Mouse (Mus musculus) spleen, adult 2 months (tissue): ENCODE measurements around the gene Pde2a. TPM values are rescaled to one million over a fixed set of nuclear protein-coding genes. Genes with fewer than 3 reads are reported as not detected.

Experiments
- DNase-seq, 2 experiments: peaks; one replicate each; pipeline versions ENCODE4 v3.0.0 to v3.0.0-alpha.2; 2012 to 2021; ENCODE audit warnings: low spot score in 2 of 2, low read depth in 1 of 2
- H3K27ac ChIP-seq: fragments of 200-500 bp; 2 replicates; pipeline ENCODE4 v1.5.1; 2012; ENCODE audit warnings: low read length, inconsistent platforms; ENCODE audit not compliant: insufficient read depth
- H3K27me3 ChIP-seq: fragments of 200-500 bp; 2 replicates; pipeline ENCODE4 v1.6.1; 2012; ENCODE audit warnings: mild to moderate bottlenecking, moderate library complexity, low read length, inconsistent platforms; ENCODE audit not compliant: control insufficient read depth, insufficient read depth
- H3K36me3 ChIP-seq: fragments of 200-500 bp; 2 replicates; pipeline ENCODE4 v1.6.1; 2012; ENCODE audit warnings: mild to moderate bottlenecking, low read length, inconsistent platforms; ENCODE audit not compliant: control insufficient read depth, insufficient read depth
- H3K4me1 ChIP-seq: fragments of 200-500 bp; 2 replicates; pipeline ENCODE4 v1.6.1; 2011; ENCODE audit warnings: inconsistent platforms; ENCODE audit not compliant: control insufficient read depth, insufficient read depth, insufficient read length
- H3K4me3 ChIP-seq: fragments of 200-500 bp; 2 replicates; pipeline ENCODE4 v1.5.1; 2011; ENCODE audit warnings: mild to moderate bottlenecking, inconsistent platforms; ENCODE audit not compliant: insufficient read depth, insufficient read length; ENCODE audit errors: extremely low read depth
- CTCF ChIP-seq: fragments of 200-500 bp; IDR thresholded peaks from 2 replicates; pipeline ENCODE4 v1.5.1; 2011; ENCODE audit warnings: mild to moderate bottlenecking, inconsistent platforms; ENCODE audit not compliant: insufficient read depth, insufficient read length, insufficient replicate concordance; ENCODE audit errors: extremely low read depth
- POLR2A ChIP-seq: fragments of 200-500 bp; IDR thresholded peaks from 2 replicates; pipeline ENCODE4 v1.6.1; 2011; ENCODE audit warnings: low read depth, low read length, inconsistent platforms
- WGBS: fragments of 180-500 bp; shearing (Covaris S2); methylation state at CpG from one replicate; pipeline ENCODE4 v1.1.7; 2018; 5-methylcytosine and 5-hydroxymethylcytosine counted together
- polyA plus RNA-seq: library from polyadenylated mRNA; depleted of rRNA; stranded (reverse); fragments of >200 nt; gene quantifications from 2 replicates; pipeline ENCODE4 v1.2.3, GENCODE M21; 2012

Gene Pde2a
- polyA plus RNA-seq, 1 experiment = 48.4 TPM

DNA sequence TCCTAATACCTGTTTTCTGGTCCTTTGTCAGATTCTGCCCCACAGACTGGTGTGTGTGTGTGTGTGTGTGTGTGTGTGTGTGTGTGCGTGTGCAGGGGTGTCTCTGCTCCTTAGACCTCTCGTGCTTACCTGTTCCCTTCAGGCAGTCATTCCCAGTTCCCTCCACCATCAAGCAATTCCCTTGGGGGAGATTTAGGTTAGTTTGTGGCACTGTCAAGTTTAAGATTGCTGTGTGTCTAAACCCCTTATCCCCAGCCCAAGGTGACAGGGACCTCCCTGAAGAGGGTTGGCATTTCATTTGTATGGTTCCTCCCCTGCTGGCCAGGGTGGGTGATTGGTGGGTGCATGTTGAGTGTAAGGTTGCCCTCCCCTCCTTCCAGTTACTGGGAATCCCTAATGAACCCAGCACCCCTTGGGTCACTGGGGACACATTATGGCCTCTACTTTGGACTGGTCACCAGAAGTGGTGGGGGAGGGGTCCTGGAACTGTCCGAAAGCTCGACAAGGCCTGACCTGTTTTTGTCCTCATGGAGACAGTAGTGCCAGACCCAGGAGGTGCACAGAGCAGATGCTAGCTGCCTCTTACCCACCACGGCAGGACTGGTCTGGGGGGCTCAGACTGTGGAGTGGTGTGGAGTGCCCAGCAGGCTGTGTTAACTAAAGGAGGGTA is 42.6 kb upstream of the Pde2a start:
- Histone ChIP-seq H3K4me3 (no peak overlapping the region; the same call in 1 of the 2 replicates), H3K36me3 (peaks cover 10% of the 10 kb centered on the region; the same call in 1 of the 2 replicates), H3K4me1 (peaks cover 25% of the 10 kb centered on the region), H3K27ac (peak overlapping the region; percentile 47), H3K27me3 (no peaks in the 10 kb centered on the region)
- WGBS = 47% methylated on average over 5 of the region's 5 CpGs
- TF ChIP-seq CTCF (no peak), POLR2A (no peak)
- no peak for DNase-seq

DNA sequence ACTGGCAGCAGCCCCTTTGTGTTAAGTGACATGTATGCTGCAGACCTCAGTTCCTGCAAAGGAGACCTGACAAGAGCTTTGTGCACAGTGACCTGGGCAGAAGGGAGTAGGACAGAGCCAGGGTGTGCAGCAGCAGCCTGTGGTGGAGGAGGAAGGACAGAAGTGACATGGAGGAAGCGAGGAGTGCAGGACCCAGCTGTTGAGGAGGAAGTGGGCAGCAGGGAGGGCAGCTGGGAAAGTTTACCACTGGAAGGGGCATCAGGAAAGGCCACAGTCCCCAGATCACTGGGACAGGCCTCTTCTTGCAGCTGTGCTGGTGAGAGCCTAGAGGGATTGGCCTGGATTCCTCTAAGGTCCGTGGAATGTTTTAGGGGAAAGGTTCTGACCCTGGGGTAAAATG is 41.8 kb upstream of the Pde2a start:
- Histone ChIP-seq H3K27ac (peak overlapping the region; percentile 47), H3K4me3 (no peak overlapping the region), H3K36me3 (peaks cover 8% of the 10 kb centered on the region; the same call in 1 of the 2 replicates), H3K27me3 (no peaks in the 10 kb centered on the region), H3K4me1 (peaks cover 28% of the 10 kb centered on the region)
- no peak for DNase-seq
- WGBS = 59% methylated on average over 2 of the region's 2 CpGs
- TF ChIP-seq POLR2A = no peak
- TF ChIP-seq CTCF = no peak

DNA sequence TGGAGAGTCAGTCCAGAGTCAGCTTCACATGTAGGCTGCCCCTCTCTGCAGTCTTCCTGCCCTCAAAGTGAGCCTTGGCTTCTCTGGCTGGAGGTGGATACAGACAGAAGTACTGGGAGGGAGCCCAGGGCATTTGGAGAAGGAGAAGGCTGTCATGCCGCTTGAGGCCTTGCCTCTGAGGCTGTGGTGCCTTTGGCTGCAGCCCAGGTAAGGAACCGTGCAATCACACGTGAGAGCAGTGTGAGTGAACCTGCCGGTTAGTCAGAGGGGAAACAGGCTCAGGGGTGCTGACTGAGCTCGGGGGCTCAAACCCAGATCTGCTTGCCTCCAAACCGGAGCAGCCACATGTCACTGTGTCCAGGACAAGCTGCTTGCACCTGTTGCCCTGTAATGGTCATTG is 40.0 kb upstream of the Pde2a start:
- TF ChIP-seq POLR2A (no peak), CTCF (no peak)
- Histone ChIP-seq H3K4me3 (no peak overlapping the region), H3K4me1 (peaks cover 28% of the 10 kb centered on the region), H3K36me3 (peaks cover 9% of the 10 kb centered on the region), H3K27ac (no peak overlapping the region), H3K27me3 (no peaks in the 10 kb centered on the region)
- WGBS = 72% methylated on average over 6 of the region's 6 CpGs
- DNase-seq = no peak

DNA sequence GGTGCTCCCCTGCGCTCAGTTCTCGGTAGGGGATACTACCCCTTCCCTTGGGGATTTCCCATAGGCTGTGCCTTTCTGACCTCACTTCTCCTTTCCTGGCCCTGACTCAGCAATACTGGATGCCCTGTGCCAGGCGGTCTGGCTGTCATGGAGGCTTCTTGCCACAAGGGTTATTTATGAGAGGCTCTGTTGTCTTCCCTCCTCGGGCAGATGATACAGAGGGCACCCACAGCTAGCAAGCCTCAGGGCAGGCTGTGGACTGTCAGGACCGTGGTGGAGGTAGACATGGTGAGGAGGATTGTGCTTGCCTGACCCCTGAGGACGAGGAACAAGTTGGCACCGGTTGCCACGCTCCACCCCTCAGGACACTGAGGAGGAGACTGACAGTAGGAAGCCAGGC is 39.1 kb upstream of the Pde2a start:
- no peaks in the 10 kb centered on the region for H3K27me3 ChIP-seq
- peaks cover 10% of the 10 kb centered on the region for H3K36me3 ChIP-seq
- DNase-seq = peak; percentile 52 to 68
- no peak for TF ChIP-seq CTCF
- TF ChIP-seq POLR2A = no peak
- no peak overlapping the region for H3K4me3 ChIP-seq
- WGBS = 32% methylated on average over 8 of the region's 8 CpGs
- peaks cover 28% of the 10 kb centered on the region for H3K4me1 ChIP-seq
- peak overlapping the region; percentile 26; the same call in 1 of the 2 replicates for H3K27ac ChIP-seq

DNA sequence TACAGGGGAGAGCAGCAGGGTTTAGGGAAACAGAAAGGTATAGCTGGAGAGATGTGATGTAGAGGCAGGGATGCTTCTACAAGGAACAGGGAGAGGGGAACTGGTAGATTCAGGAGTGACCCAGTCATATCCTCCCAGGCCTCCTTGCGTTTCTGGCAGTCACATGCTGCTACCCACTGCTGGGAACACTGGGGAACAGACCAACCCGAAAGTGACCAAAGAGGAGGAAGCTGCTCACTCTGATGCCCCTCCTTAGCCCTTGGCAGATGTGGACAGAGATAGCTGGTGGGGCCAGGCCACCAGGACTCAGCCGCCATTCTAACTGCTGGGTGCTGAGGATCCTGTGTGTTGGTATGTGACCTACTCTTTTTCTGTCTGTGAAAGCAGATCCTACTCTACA is 37.7 kb upstream of the Pde2a start:
- Histone ChIP-seq H3K4me3 (no peak overlapping the region), H3K36me3 (peaks cover 22% of the 10 kb centered on the region), H3K27me3 (no peaks in the 10 kb centered on the region), H3K4me1 (peaks cover 22% of the 10 kb centered on the region), H3K27ac (no peak overlapping the region)
- DNase-seq = no peak
- WGBS = 60% methylated on average over 3 of the region's 3 CpGs
- no peak for TF ChIP-seq CTCF
- TF ChIP-seq POLR2A = no peak

DNA sequence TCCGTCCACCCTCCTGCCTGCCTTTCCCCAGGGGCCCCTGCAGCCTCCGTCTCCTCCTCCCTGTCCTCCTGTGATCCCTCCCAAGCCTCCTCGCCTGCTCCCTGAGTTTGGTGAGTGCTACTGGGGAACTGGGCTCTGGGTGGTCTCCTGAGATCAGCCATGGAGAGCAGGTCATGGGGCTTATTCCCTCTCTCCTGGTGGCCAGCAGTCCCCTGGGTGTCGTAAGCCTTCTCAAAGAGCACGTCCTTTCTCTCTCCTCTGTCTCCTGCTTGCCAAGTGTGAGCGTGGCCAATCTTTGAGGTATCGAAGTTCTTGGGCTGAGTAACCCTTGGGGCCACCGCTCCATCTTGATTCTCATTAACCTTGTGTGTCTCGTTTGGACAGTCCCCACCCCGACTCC is 36.6 kb upstream of the Pde2a start:
- peaks cover 33% of the 10 kb centered on the region for H3K36me3 ChIP-seq
- peaks cover 12% of the 10 kb centered on the region; the same call in 1 of the 2 replicates for H3K4me1 ChIP-seq
- 86% methylated on average over 10 of the region's 10 CpGs for WGBS
- no peak for DNase-seq
- peak overlapping the region; percentile 33 for H3K27ac ChIP-seq
- TF ChIP-seq CTCF (no peak), POLR2A (no peak)
- H3K27me3 ChIP-seq = no peaks in the 10 kb centered on the region
- no peak overlapping the region for H3K4me3 ChIP-seq

DNA sequence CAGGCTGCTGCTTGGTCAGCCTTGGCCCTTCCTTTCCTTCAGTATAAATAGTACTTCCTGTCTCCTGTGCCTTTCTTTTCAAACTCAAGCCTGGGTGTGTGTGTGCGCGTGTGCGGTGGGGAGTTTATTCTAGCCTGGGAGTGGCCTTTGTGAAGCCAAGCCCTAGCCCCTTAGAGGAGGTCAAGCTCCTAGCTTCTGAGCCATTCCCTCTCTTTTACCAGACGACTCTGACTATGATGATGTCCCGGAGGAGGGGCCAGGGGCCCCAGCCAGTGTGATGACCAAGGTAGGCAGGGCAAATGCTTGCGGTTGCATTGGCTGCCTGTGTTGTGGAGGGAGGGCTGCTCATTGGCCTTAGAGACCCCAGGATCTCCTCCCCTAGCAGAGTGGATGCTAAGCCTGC is 36.2 kb upstream of the Pde2a start:
- H3K27ac ChIP-seq = no peak overlapping the region; the same call in 1 of the 2 replicates
- H3K4me3 ChIP-seq = no peak overlapping the region
- peaks cover 37% of the 10 kb centered on the region for H3K36me3 ChIP-seq
- no peak for DNase-seq
- WGBS = 86% methylated on average over 6 of the region's 6 CpGs
- peaks cover 10% of the 10 kb centered on the region; the same call in 1 of the 2 replicates for H3K4me1 ChIP-seq
- TF ChIP-seq CTCF = no peak
- no peak for TF ChIP-seq POLR2A
- no peaks in the 10 kb centered on the region for H3K27me3 ChIP-seq
